Mouse (Mus musculus): ENCODE measurements around the gene Pcnx2. TPM values are rescaled to one million over a fixed set of nuclear protein-coding genes. Genes with fewer than 3 reads are reported as not detected.

Pcnx2 gene
- polyA plus RNA-seq, 1 experiment, result not detected

DNA sequence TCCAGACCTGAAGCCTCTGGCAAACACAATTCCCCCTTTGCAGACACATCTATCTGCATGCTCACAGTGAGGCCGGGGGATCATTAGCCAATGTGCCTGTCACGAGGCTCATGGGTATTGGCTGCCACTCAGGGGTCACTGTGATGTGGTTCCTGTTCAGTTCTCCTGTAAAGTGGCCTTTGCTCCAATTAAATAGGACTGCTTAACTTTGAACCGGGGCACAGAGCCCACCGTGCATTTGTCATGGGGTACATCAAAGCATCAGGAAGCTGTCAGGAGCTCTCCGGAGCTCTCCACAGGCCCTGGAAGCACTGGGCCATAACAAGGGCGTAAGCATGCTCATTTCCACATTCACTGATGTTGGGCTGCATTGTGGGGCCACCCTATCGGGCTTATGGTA is 181.5 kb downstream of the Pcnx2 start:
- Histone ChIP-seq H3K9me3 (peaks cover 16% of the 10 kb centered on the region), H3K4me3 (replicated peaks) (no peak overlapping the region), H3K36me3 (replicated peaks; ENCODE audit: low read length) (no peaks in the 10 kb centered on the region), H3K4me1 (no peaks in the 10 kb centered on the region; the same call in 1 of the 2 replicates), H3K27me3 (replicated peaks) (peaks cover 8% of the 10 kb centered on the region)
- TF ChIP-seq FLI1 (IDR thresholded peaks at IDR 0.05; ENCODE audit: low read length) (no peak), GATA1 (IDR thresholded peaks at IDR 0.05; ENCODE audit: borderline replicate concordance, low read length) (no peak)

DNA sequence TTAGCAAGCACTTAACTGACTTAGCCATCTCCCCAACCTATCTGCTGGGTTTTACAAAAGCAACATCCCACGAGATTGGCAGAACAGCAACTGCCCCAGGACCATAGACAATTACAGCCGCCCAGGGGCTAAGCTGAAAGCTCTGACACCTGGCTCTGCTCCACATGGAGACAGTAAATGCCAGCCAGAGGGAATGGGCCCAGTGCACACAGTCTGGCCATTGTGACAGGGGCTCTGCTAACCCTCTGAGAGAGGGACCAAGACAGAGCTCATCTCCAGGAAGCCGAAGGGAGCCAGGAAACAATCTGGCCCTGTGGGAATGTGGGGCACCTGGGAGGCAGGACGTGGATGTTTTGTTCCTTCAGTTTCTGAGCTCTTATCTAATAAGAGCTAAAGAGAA is 181.9 kb downstream of the Pcnx2 start:
- Histone ChIP-seq H3K4me1 (no peaks in the 10 kb centered on the region; the same call in 1 of the 2 replicates), H3K4me3 (replicated peaks) (no peak overlapping the region), H3K9me3 (peaks cover 20% of the 10 kb centered on the region), H3K36me3 (replicated peaks; ENCODE audit: low read length) (no peaks in the 10 kb centered on the region), H3K27me3 (replicated peaks) (peaks cover 8% of the 10 kb centered on the region)
- no peak for TF ChIP-seq GATA1 (IDR thresholded peaks at IDR 0.05; ENCODE audit: borderline replicate concordance, low read length)
- TF ChIP-seq FLI1 (IDR thresholded peaks at IDR 0.05; ENCODE audit: low read length), result no peak

DNA sequence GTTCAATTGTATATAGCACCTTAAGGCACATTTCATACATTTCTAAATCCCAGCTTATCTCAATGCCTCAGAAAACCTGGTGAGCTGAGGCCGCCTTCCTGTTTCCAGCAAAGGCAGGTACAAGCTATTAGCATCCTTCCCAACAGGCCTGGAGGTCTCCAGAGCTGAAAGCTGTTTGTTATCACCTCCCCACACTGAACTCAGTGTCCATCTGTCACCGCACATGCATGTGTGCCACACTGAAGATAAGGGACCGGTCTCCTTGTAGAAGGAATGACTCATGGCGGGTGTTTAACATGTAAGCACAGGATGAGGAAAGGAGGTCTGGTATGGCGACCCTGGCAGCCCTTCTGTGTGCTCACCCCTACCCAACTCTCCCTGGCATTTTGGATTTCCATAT is 186.6 kb downstream of the Pcnx2 start:
- peaks cover 5% of the 10 kb centered on the region for H3K27me3 ChIP-seq (replicated peaks)
- no peaks in the 10 kb centered on the region for H3K36me3 ChIP-seq (replicated peaks; ENCODE audit: low read length)
- TF ChIP-seq GATA1 (IDR thresholded peaks at IDR 0.05; ENCODE audit: borderline replicate concordance, low read length), result no peak
- TF ChIP-seq FLI1 (IDR thresholded peaks at IDR 0.05; ENCODE audit: low read length), result no peak
- H3K4me3 ChIP-seq (replicated peaks), result no peak overlapping the region
- peaks cover 38% of the 10 kb centered on the region for H3K9me3 ChIP-seq
- H3K4me1 ChIP-seq, result no peaks in the 10 kb centered on the region

DNA sequence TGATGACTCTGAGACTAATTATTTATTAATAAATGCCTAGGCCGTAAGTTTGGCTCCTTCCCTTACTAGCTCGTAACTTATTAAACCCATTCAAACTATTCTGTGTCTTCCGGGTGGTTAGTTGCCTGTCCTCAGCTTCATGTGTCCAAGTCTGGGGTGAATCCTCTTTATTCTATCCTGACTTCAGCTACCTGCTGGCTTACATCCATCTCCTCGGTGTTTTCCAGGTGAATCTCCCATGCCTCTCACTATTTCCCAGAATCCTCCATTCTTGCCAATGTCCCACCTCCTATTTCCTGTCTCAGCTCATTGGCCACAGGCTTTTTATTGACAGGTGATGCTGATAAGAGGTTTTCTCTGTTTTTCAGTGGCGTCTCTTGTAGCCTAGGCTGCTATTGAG is 188.9 kb downstream of the Pcnx2 start:
- TF ChIP-seq FLI1 (IDR thresholded peaks at IDR 0.05; ENCODE audit: low read length) (no peak), GATA1 (IDR thresholded peaks at IDR 0.05; ENCODE audit: borderline replicate concordance, low read length) (no peak)
- Histone ChIP-seq H3K36me3 (replicated peaks; ENCODE audit: low read length) (no peaks in the 10 kb centered on the region), H3K4me3 (replicated peaks) (no peak overlapping the region), H3K27me3 (replicated peaks) (peaks cover 2% of the 10 kb centered on the region), H3K9me3 (peaks cover 54% of the 10 kb centered on the region), H3K4me1 (no peaks in the 10 kb centered on the region)

DNA sequence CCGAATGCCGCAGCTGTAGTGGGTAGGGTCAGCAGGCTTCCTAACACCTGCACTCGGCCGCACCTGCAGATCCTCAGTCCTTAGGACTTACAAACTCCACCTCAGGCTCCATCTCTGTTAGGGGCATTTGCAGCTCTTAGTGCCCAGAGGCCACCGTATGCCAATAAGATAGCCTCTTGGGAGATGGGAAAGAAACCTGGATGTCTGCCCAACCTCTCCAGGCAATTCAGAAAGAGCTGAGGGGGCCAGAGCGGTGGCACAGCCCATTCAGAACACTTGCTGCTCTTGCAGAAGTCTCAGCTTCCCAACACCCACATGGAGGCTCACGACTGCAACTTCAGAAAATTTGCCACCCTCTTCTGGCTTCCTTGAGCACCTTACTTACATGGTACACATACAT is 192.3 kb downstream of the Pcnx2 start:
- Histone ChIP-seq H3K9me3 (peaks cover 42% of the 10 kb centered on the region), H3K27me3 (replicated peaks) (no peaks in the 10 kb centered on the region), H3K4me1 (no peaks in the 10 kb centered on the region), H3K36me3 (replicated peaks; ENCODE audit: low read length) (no peaks in the 10 kb centered on the region), H3K4me3 (replicated peaks) (no peak overlapping the region)
- TF ChIP-seq FLI1 (IDR thresholded peaks at IDR 0.05; ENCODE audit: low read length) (no peak), GATA1 (IDR thresholded peaks at IDR 0.05; ENCODE audit: borderline replicate concordance, low read length) (no peak)

DNA sequence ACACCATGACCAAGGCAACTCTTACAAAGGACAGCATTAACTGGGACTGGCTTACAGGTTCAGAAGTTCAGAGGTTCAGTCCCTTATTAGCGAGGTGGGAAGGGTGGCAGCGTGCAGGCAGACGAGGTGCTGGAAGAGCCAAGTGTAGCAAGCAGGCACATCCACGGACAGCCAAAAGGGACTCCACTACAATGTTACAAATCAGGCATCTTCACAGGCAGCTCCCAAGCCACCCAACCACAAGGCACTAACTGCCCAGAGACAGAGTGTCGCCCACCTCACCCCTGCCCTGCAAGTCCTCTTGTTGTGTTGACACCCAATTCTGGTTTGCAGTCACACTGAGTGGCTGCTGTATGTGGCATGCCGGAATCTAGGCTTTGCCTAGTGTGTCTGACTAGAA is 193.7 kb downstream of the Pcnx2 start:
- Histone ChIP-seq H3K9me3 (peaks cover 40% of the 10 kb centered on the region), H3K4me1 (no peaks in the 10 kb centered on the region)
- TF ChIP-seq FLI1 (IDR thresholded peaks at IDR 0.05; ENCODE audit: low read length) (no peak), GATA1 (IDR thresholded peaks at IDR 0.05; ENCODE audit: borderline replicate concordance, low read length) (no peak)

DNA sequence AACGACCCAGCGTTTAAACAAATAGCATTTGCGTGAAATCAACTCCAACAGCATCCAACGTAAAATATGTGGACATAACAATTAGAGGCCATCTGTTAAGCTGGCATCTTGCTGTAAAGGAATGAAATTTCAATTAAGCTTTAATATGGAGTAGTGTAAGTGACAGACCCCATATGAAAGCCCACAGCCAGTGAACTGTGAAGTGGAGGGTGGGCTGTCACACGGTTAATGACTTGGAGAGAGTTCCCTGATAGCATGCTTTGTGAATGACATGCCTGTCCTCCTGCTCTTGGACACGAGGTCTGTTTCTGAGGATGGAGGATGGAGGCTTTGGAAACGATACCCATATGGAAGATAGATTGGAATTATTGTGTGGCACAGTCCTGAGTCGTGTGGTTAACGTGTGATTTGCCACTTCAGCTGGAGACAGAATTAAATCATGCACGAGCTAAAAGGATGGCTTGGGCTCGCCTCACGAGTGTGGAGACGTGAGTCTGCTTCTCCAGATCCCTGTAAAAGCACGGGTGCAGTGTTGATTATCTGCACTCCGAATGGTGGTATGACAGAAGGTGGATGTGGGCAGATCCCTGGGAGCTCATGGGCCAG is 195.1 kb downstream of the Pcnx2 start:
- Histone ChIP-seq H3K4me1 (no peaks in the 10 kb centered on the region), H3K27me3 (replicated peaks) (no peaks in the 10 kb centered on the region), H3K4me3 (replicated peaks) (no peak overlapping the region), H3K9me3 (peaks cover 44% of the 10 kb centered on the region), H3K36me3 (replicated peaks; ENCODE audit: low read length) (no peaks in the 10 kb centered on the region)
- no peak for TF ChIP-seq FLI1 (IDR thresholded peaks at IDR 0.05; ENCODE audit: low read length)
- TF ChIP-seq GATA1 (IDR thresholded peaks at IDR 0.05; ENCODE audit: borderline replicate concordance, low read length), result no peak

More for the DNA sequence above, 193.7 kb downstream of the Pcnx2 start:
- no peaks in the 10 kb centered on the region for H3K27me3 ChIP-seq (replicated peaks)
- H3K4me3 ChIP-seq (replicated peaks), result no peak overlapping the region
- no peaks in the 10 kb centered on the region for H3K36me3 ChIP-seq (replicated peaks; ENCODE audit: low read length)

Other genes with a start within 250 kb of the Pcnx2 start
- gene Map10, start 228.5 kb downstream of the Pcnx2 start, polyA plus RNA-seq (2012; ENCODE audit: insufficient read depth, low replicate concordance), result 0.47 TPM in 1 of 2 replicates, not detected in the other
- gene Ntpcr, start 168.4 kb downstream of the Pcnx2 start, polyA plus RNA-seq (2012; ENCODE audit: insufficient read depth, low replicate concordance), result 9.2 and 15.5 TPM in 2 replicates
- not detected in 2 replicates for gene Map3k21, start 12.1 kb upstream of the Pcnx2 start, polyA plus RNA-seq (2012; ENCODE audit: insufficient read depth, low replicate concordance)
- gene Kcnk1, start 96.9 kb upstream of the Pcnx2 start, polyA plus RNA-seq (2012; ENCODE audit: insufficient read depth, low replicate concordance), result not detected in 2 replicates